Mouse (Mus musculus) embryo, embryonic 10 days (tissue): ENCODE data around the gene Clock.

Experiments used
- DNase-seq: peaks from one replicate; pipeline ENCODE4 v3.0.0-alpha.2; 2015; ENCODE audit warnings: low spot score

The Clock gene

DNA sequence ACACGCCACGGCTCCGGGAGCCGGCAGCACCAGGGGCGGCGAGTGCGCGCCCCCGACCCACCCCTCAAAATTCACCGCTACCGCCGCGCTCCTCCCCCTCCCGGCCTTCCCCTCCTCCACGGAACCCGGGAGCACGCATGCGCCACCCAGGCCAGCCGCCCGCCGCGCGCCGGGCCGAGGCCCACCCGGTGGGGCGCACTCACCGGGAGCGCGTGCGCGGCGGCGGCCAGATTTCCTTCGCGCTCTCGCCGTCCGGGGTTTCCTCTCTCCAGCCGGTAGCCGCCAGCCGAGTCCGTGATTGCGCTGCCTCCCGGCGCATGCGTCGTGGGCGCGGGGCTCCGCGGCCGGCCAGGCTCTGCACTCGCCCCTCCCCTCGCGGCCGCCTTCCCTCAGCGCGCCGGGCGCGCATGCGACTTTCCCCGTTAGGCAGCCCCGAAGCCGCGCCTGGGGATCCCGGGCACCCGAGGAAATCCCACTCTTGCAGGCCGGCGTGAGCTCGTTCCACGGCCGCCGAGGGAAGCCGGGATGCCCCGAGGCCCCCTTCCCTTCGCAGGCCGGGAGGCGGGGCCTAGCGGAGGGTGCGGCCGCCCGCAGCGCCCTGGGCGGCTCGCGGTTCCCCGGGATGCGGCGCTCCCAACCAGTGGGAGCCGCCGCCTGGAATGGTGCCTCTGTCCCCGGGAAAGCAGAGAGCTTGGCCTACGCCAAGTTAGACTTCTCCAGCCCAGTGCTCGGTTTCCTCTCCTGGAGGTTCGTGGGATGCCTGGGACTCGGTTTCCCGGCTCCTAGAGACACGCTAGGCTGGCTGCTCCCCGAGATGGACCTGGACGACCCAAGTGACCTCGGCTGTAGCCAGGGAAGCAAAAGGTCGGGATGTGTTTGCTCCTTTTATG, at the start of gene Clock:
TSS of gene Clock (minus strand) at position 341 of the 890 bp plus-strand sequence.
- DNase-seq, result peak; percentile 91

DNA sequence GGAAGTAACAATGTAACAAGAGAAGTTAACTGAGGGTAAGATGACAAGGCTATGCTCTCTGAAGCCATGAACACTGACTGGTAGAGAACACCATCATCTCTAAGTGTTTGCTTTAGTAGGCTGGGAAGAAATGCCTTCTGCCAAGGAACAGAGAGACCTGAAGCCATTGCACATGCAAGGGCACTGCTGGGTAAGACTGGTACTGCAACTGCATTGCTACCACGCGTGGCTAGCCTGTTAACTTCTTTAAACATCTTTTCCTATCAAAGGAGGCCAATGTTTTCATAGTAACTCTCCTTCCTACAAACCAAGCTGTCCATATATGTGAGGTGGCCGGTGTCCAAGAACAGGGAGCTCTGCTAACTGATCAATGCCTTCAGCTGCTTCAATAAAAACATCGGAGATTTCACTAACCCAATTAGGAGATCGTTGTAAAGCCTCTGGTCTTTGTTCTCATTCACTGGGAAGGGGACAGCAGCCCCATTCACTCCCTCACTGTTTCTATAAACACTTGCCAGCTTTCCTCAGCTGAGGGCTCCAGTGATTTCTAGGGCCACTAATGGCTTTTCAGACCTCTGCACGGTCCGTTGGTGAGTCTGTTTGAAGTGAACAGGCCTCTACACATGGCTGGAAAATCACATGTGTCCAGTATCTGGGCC, 47.5 kb upstream of the Clock start:
- peak; percentile 9 for DNase-seq

GRCm38 (mm10) chr5:76351537-76351936, 46.9 kb upstream of the Clock start:
- no peak for DNase-seq

DNA sequence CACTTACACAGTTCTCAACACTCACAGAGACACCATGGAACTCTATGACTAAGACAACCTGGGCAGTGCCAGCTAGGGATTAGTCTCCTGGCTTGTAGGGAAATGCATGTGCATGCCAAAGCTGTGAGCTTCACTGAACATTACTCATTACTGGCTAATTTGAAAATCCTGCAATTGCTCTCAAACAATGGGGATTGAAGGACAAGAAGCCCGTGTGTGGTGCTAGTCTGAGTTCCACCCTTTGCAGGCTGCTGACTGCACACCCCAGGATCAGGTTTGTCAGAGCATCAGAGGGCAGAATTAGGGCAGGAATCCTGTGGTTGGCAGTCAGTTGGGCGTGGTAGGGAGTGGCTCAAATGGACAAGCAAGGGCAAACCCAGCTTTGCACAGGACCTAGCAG, 41.5 kb upstream of the Clock start:
- no peak for DNase-seq

GRCm38 (mm10) chr5:76340931-76341330, 36.3 kb upstream of the Clock start:
- DNase-seq, result no peak

- no peak for DNase-seq
Measured at GRCm38 (mm10) chr5:76337100-76337499, 32.5 kb upstream of the Clock start.

DNA sequence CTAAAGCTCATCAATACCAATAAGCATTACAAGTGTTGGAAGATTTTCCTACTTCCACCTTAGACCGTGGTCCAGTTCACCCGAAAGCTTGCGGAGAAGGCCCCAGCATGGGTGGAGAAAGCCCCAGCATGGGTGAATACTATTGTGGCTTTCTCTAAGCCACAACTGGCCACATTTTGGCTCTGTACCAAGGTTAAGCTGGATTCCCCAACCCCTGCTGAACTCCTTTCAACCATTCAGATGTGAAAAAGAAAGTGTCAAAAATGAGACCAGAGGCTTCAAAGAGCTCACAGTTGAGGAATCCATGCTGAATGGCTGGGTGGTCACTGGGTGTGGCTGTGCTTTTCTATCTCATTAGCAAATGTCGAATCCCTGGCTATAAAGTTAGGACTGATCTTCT, 29.2 kb upstream of the Clock start:
- DNase-seq, result no peak

DNA sequence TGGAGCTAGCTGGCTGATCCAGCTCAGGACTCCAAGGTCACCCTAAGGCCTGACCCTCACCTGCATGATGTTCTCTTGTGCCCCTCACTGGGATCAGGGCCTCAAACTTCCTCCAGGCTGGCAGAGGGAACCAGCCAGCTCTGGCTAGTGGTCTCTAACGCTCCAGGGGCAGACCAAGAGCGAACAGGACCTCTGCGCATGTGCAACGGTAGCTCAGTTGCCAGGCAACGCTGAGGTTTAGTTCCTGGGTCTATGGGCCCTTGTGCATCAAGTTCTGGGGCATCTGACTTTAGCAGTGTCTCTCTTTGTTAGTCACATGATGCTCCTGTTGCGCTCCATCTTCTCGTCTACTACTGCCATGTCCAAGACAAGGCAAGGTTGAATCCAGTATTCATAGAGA, 26.4 kb upstream of the Clock start, which contains the start of gene Pdcl2:
TSS of gene Pdcl2 (minus strand) at position 204 of the 400 bp plus-strand sequence.
- DNase-seq, result no peak

GRCm38 (mm10) chr5:76327296-76327695, 22.7 kb upstream of the Clock start:
- no peak for DNase-seq

- no peak for DNase-seq
Measured at GRCm38 (mm10) chr5:76325113-76325512, 20.5 kb upstream of the Clock start.

GRCm38 (mm10) chr5:76321249-76322196, 16.9 kb upstream of the Clock start:
- DNase-seq, result peak; percentile 9

DNA sequence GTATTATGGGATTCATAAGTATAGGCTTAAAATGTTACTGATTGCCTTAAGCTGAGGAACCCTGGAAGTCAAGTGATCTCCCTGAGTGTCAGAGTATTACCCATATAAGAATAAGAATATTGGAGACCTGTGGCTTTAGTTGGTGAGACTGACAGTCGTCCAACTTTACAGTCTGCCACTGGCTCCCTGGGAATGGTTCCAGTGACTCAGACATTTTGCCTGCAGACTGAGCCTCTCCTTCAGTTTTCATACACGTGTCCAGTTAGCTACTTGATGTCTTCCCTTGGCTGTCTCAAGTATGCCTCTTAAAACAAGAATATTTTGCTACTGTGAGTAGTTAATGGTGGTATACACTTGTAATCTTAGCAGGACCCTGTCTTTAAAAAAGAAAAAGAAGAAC, 3.6 kb upstream of the Clock start:
- DNase-seq, result no peak

GRCm38 (mm10) chr5:76306261-76306660, 1.7 kb upstream of the Clock start:
- DNase-seq, result no peak

- peak; percentile 66 for DNase-seq
Measured at GRCm38 (mm10) chr5:76305616-76306015, 1.0 kb upstream of the Clock start.

DNA sequence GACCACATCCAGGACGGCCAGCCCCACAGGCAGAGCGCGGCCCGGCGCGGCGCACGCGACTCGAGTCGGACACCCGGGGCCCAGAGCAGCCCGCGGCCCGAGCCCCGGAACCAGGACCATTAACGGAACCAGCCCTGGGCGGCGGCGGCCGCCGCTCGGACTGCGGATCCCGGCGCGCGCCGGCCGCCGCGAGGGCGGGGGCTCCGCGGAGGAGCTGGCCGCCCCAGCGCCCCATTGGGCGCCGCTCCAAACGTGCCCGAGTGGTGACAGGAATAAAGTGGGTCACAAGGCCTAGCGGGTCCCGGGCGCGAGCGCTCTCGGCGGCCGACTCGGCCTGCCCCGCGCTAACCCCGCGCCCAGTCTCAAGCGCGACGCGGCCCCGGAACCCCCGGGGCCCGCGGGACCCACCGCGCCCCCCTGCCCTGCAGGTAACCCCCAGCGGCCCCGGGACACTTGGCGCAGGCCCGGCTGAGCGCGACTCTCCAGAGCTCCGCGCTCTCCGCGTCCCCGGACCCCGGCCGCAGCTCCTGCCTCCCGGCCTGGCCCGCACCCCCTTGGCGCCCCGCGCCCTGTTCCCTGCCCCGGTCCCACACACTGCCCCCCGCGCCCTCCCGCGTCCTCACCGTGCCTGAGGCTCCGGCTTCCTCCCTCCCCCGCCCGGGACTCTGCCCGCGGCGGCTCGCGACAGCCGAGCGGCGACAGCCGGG, 694 bp downstream of the Clock start:
- DNase-seq, result peak; percentile 74

GRCm38 (mm10) chr5:76303379-76303744, 1.2 kb downstream of the Clock start:
- no peak for DNase-seq

GRCm38 (mm10) chr5:76302009-76302408, 2.6 kb downstream of the Clock start:
- DNase-seq, result no peak

GRCm38 (mm10) chr5:76289234-76289691, 15.3 kb downstream of the Clock start:
- no peak for DNase-seq

DNA sequence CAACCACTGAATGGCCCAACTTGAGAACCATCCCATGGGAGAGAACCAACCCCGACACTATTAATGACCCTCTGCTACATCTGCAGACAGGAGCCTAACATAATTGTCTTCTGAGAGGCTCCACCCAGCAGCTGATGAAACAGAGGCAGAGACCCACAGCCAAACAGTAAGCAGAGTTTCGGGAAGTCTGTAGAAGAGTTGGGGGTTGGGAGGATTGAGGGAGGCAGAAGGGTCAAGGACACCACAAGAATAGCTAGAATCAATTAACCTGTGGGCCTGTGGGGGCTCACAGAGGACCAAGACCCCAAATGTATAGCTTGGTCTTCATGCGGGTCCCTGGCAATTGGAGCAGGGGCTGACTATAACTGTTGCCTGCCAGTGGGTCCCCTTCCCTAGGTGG, 16.3 kb downstream of the Clock start:
- no peak for DNase-seq

DNA sequence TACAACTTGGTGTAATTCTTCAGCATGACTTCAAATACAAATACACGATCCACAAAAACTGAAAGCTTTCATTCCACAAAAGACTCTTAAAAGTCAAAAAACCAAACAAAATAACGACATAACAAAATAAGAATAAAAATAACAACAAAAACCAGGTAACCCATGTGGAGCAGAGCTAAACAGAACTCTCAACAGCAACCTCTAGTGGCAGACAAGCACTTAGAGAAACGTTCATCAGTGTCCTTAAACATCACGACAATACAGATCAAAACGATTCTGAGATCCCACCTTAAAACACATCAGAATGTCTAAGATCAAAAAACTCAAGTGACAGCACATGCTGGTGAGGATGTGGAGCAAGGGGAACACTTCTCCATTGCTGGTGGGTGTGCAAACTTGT, 17.5 kb downstream of the Clock start:
- DNase-seq, result no peak

DNA sequence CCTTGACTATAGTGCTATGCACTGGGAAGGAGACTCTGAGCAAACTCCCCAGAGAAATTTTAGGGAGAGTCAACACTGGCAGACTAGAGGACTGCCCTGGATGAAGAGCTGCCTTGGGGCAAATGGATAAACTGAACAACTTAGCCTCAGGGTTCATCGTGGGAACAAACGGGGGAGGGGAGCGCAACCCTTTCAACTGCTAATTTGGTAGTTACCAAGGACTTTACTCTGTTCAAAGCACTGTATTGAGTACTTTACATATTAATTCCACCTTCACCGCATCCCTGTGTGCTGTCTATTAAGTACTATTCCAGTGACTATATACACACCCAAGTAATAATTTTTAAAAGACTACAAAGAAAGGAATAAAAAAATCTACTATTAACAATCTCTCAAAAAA, 18.9 kb downstream of the Clock start:
- DNase-seq, result no peak
